Mouse (Mus musculus) brain, embryonic 14.5 days (tissue): ENCODE measurements around the gene Gm7030. TPM values are rescaled to one million over a fixed set of nuclear protein-coding genes. Genes with fewer than 3 reads are reported as not detected.
"Not testable (repeated sequence)": the region's sequence is repeated elsewhere in the genome, so short reads cannot be mapped to it uniquely, and the experiment has no call there.

Source experiments
- DNase-seq: peaks from one replicate; pipeline ENCODE4 v3.0.0-alpha.2; 2011; ENCODE audit warnings: low read depth
- CTCF ChIP-seq: fragments of 200-500 bp; IDR thresholded peaks from 2 replicates; pipeline ENCODE4 v1.5.1; 2012; ENCODE audit warnings: inconsistent platforms, mild to moderate bottlenecking, moderate library complexity, borderline replicate concordance; ENCODE audit not compliant: insufficient read depth, insufficient read length; ENCODE audit errors: extremely low read depth
- POLR2A ChIP-seq: fragments of 200-500 bp; IDR thresholded peaks from 2 replicates; pipeline ENCODE4 v1.6.1; 2012; ENCODE audit warnings: mild to moderate bottlenecking, inconsistent platforms, borderline replicate concordance; ENCODE audit not compliant: poor library complexity, insufficient read depth, insufficient read length, severe bottlenecking; ENCODE audit errors: extremely low read depth
- polyA plus RNA-seq: library from polyadenylated mRNA; depleted of rRNA; stranded (reverse); fragments of >200 nt; gene quantifications from 2 replicates; pipeline ENCODE4 v1.2.3, GENCODE M21; 2012

Gm7030 gene
- polyA plus RNA-seq, 1 experiment: not detected

DNA sequence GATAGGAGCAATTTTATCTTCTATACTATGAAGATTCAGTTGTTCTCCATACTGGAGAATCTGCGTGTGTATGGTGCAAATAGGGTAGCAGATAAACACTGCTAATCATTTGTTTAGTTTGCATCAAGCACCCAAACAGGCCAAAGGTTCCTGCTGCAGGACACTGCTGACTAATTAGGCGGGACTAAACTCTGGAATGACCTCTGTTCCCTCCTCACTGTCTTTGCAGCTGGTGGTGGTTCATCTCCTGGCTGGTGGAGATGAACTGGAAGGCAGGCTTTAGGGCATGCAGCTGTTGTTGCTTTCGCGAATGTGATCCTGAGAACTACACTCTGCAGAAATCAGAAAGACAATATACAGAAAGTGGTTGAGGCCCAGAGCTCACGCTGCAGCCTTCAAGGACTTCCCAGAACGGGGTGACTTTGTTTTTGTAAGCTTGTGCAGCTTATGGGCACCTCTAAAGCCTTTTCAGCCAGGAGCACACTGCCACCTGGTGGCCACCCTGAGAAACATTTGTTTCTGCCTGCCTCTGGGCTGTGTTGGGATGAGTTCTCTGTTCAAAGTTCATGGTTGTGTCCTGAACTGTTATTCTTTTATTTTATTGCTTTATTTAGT lies 15.1 kb downstream of the Gm7030 start:
- peak; percentile 76 for DNase-seq
- TF ChIP-seq CTCF: peak; percentile 35; the same call in 1 of the 2 replicates

GRCm38 (mm10) chr17:36111510-36111868 lies 17.7 kb downstream of the Gm7030 start:
- peak; percentile 51 for DNase-seq

GRCm38 (mm10) chr17:36110641-36111509 lies 18.4 kb downstream of the Gm7030 start:
- 0 out of 2 replicates have a peak, but pooled peaks have one; percentile 2 for TF ChIP-seq CTCF
- peak; percentile 7 for DNase-seq

GRCm38 (mm10) chr17:36110129-36110528 lies 19.1 kb downstream of the Gm7030 start:
- not testable (repeated sequence) for DNase-seq

GRCm38 (mm10) chr17:36102091-36102490 lies 27.1 kb downstream of the Gm7030 start:
- peak; percentile 23 for DNase-seq

- DNase-seq: not testable (repeated sequence)
These were observed 29.6 kb downstream of the Gm7030 start for GRCm38 (mm10) chr17:36099603-36100002.

GRCm38 (mm10) chr17:36093936-36094335 lies 35.3 kb downstream of the Gm7030 start:
- TF ChIP-seq CTCF: no peak
- no peak for DNase-seq

DNA sequence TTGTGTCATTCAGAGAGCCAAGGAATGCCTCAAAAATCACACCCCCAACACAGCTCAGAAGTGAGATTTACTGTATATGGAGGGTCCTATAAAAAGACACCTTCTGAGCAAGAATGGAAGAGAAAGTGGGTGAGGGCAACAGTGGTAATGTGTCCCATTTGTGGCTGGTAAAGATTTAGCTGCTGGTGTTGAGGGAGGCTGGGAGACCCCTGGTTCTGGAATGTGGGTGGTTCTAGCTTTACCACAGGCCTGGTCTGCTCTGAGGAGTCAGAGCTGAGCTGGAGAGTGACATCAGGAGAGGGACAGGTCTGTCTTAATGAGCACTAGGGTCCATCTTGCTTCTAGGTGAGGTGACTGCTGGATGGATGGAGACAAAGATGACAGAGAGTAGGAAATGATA lies 36.7 kb downstream of the Gm7030 start:
- not testable (repeated sequence) for DNase-seq

- DNase-seq: not testable (repeated sequence)
These were observed 37.3 kb downstream of the Gm7030 start for GRCm38 (mm10) chr17:36091933-36092332.

GRCm38 (mm10) chr17:36085976-36086375 lies 43.2 kb downstream of the Gm7030 start:
- not testable (repeated sequence) for DNase-seq

DNA sequence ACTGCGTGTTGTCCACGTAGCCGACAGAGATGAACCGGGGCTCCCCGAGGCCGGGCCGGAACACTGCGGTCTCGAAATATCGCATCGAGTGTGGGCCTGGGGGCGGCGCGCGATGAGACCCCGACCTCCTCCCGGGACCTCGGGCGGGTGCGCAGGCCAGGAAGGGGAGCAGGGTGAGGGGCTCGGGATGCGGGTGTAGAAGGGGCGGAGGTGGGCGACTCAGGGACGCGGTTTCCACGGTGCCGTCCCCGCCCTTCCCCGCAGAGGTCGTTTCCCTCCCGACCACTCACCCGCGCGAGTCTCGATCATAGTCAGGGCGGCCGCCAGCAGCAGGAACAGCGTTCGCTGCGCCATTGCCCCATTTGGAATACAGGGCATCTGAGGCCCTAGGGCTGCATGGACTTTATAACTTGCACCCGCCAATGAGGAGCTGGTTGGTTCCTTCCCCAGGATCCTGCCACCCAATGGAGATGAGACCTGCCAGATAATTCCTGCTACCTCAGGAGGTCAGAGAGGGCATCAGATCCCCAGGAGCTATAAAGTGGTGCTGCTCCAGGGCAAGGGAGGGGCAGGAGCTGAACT lies 45.3 kb downstream of the Gm7030 start:
- peak; percentile 8 for DNase-seq
- TF ChIP-seq POLR2A (no peak), CTCF (no peak)

DNA sequence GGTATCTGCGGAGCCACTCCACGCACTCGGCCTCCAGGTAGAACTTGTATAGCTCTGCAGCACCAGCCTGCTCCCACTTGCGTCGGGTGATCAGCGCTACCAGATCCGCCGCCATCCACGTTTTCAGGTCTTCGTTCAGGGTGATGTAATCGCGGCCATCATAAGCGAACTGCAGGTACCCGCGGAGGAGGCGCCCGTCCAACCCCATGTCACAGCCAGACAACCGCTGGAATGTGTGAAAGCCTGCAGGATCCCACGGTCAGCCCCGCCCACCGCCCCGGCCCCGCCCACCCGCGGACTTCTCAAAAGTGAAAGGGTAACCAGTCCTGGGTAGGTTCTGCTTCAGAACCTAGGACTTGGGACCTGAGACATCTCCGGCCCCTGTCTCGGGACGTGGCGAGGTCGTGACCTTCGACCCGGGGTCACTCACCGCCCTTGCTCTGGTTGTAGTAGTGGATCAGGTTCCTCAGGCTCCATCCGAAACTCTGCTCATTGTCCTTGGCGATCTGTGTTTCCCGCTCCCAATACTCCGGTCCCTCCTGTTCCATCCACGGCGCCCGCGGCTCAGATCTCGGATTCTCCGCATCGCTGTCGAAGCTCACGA lies 45.9 kb downstream of the Gm7030 start:
- peak; percentile 52 for DNase-seq
- no peak for TF ChIP-seq POLR2A
- no peak for TF ChIP-seq CTCF

DNA sequence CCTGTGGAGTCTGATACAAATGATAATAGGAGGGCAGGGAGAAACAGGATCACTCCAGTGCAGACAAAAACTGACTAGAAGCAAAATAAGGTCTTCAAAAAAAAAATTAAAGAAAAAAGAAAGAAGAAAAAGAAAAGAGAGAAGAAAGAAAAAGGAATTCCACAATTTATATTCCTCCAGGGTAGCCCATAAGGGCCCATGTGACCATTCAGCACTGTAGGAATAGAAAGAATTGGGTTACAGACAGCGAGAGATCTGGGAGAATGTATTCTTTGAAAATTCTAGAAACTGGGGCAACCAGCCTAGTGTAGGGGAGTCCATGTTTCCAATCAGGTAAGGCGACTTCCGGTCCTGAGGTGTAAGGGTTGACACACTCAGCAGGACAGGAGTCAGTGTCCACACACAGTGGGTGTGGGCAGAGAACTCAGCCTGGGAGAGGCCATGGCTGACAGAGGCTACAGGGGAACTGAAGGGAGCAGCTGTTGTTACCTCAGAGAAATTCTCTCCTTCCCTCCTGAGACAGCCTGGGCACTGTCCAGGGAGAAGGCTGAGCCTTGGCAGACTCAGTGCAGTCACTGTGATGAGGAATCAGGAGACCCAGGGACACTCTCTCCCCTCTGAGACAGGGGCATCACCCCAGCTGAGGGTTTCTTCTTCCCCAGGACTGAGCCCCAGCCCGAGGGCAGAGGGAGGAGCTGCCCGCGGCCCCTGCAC lies 46.5 kb downstream of the Gm7030 start:
- not testable (repeated sequence) for DNase-seq

DNA sequence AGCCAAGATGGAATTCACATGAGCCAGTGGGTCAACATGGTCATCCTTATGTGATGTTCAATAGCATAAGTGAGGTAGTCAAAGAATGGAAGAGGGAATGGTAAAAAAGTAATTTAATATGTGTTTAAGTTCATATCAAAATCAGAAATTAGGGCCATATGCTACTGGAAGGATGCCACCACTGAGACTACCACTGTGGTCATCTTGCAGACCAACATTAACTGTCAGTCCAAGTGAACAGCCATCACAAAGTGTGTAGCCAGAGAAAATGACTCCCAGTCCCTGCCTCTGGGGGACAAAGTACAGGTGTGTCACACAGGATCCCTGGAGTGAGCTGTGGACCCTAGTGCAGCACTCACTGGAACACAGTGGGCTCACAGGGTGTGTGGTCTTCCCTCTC lies 47.3 kb downstream of the Gm7030 start:
- not testable (repeated sequence) for DNase-seq
